Mouse (Mus musculus) liver, adult 2 months (tissue): ENCODE data around the gene Lef1. TPM values are rescaled to one million over a fixed set of nuclear protein-coding genes. Genes with fewer than 3 reads are reported as not detected.

ENCODE experiments used
- DNase-seq: peaks from one replicate; pipeline ENCODE4 v3.0.0-alpha.2; 2011; ENCODE audit warnings: low read depth, low spot score; ENCODE audit errors: extremely low read depth
- H3K27ac ChIP-seq: fragments of 200-500 bp; replicated peaks from 2 replicates; pipeline ENCODE4 v1.5.1; 2012; ENCODE audit warnings: low read depth, mild to moderate bottlenecking, control low read depth, inconsistent platforms, low read length; ENCODE audit not compliant: insufficient read depth
- H3K27me3 ChIP-seq: fragments of 200-500 bp; 2 replicates; pipeline ENCODE4 v1.6.1; 2012; ENCODE audit warnings: mild to moderate bottlenecking, moderate library complexity, low read length, inconsistent platforms; ENCODE audit not compliant: control insufficient read depth, insufficient read depth
- H3K36me3 ChIP-seq: fragments of 200-500 bp; 2 replicates; pipeline ENCODE4 v1.6.1; 2012; ENCODE audit warnings: low read length, inconsistent platforms; ENCODE audit not compliant: control insufficient read depth, insufficient read depth
- H3K4me1 ChIP-seq: fragments of 200-500 bp; 2 replicates; pipeline ENCODE4 v1.6.1; 2011; ENCODE audit warnings: low read length; ENCODE audit not compliant: control insufficient read depth, insufficient read depth
- H3K4me3 ChIP-seq: fragments of 200-500 bp; 2 replicates; pipeline ENCODE4 v1.5.1; 2011; ENCODE audit warnings: low read depth, mild to moderate bottlenecking, control low read depth, low read length, moderate library complexity; ENCODE audit not compliant: insufficient read depth
- H3K79me2 ChIP-seq: fragments of 200-500 bp; 2 replicates; pipeline ENCODE4 v1.6.1; 2012; ENCODE audit warnings: inconsistent platforms, mild to moderate bottlenecking, low read length, moderate library complexity; ENCODE audit not compliant: control insufficient read depth, insufficient read depth
- H3K9ac ChIP-seq: fragments of 200-500 bp; 2 replicates; pipeline ENCODE4 v1.6.1; 2012; ENCODE audit warnings: low read depth, mild to moderate bottlenecking, control low read depth, inconsistent platforms, low read length
- CTCF ChIP-seq: fragments of 200-500 bp; IDR thresholded peaks from 2 replicates; pipeline ENCODE4 v1.5.1; 2011; ENCODE audit warnings: low read depth, low read length, control low read depth
- POLR2A ChIP-seq: fragments of 200-500 bp; IDR thresholded peaks from 2 replicates; pipeline ENCODE4 v1.6.1; 2011; ENCODE audit warnings: low read length, control low read depth; ENCODE audit not compliant: insufficient read depth; ENCODE audit errors: extremely low read depth
- WGBS: fragments of 180-500 bp; shearing (Covaris S2); methylation state at CpG from one replicate; pipeline ENCODE4 v1.1.7; 2018; 5-methylcytosine and 5-hydroxymethylcytosine counted together
- polyA plus RNA-seq: library from polyadenylated mRNA; depleted of rRNA; stranded (reverse); fragments of >200 nt; gene quantifications from 2 replicates; pipeline ENCODE4 v1.2.3, GENCODE M21; 2012
- total RNA-seq: library from RNA; depleted of rRNA; stranded (reverse); fragments of >200 nt; gene quantifications from 2 replicates; pipeline ENCODE4 v1.2.3, GENCODE M21; 2014

Lef1 gene
- total and polyA plus RNA-seq, 2 experiments = 0.37 to 0.45 TPM

- Histone ChIP-seq H3K27ac (no peak overlapping the region), H3K79me2 (no peaks in the 10 kb centered on the region), H3K27me3 (no peaks in the 10 kb centered on the region), H3K36me3 (no peaks in the 10 kb centered on the region), H3K4me3 (no peak overlapping the region), H3K4me1 (no peaks in the 10 kb centered on the region), H3K9ac (no peak overlapping the region)
- no peak for TF ChIP-seq POLR2A
- no peak for TF ChIP-seq CTCF
- WGBS = 84% methylated on average over 9 of the region's 9 CpGs
- DNase-seq = no peak
These were observed 44.3 kb downstream of the Lef1 start for GRCm38 (mm10) chr3:131154576-131154975.

DNA sequence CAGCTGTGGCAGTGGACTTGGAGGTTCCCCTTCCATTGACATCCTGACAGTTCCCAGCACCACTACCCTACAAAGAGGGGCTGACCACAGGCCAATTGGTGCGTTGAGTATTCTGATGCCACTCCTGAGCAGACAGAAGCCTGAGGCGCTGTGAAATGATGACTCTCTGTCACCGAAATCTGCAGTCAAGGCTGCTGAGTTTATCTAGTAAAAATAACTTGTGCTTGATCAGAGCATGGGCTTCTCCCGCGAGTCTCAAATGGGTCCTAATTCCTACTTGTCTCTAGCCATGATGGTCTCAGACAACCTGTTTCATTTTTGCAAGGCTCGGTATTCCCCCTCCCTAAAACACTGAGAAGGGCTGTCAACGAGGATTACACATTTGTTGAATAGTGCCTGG is 44.8 kb downstream of the Lef1 start:
- 80% methylated on average over 7 of the region's 7 CpGs for WGBS
- Histone ChIP-seq H3K4me1 (no peaks in the 10 kb centered on the region), H3K36me3 (no peaks in the 10 kb centered on the region), H3K9ac (no peak overlapping the region), H3K27me3 (no peaks in the 10 kb centered on the region), H3K27ac (no peak overlapping the region), H3K79me2 (no peaks in the 10 kb centered on the region), H3K4me3 (no peak overlapping the region)
- TF ChIP-seq POLR2A (no peak), CTCF (no peak)
- DNase-seq = no peak

GRCm38 (mm10) chr3:131155657-131156056 is 45.4 kb downstream of the Lef1 start:
- Histone ChIP-seq H3K79me2 (no peaks in the 10 kb centered on the region), H3K36me3 (no peaks in the 10 kb centered on the region), H3K4me1 (no peaks in the 10 kb centered on the region), H3K27ac (no peak overlapping the region), H3K27me3 (no peaks in the 10 kb centered on the region), H3K9ac (no peak overlapping the region), H3K4me3 (no peak overlapping the region)
- no peak for TF ChIP-seq POLR2A
- no peak for TF ChIP-seq CTCF
- 60% methylated on average over 3 of the region's 3 CpGs for WGBS
- no peak for DNase-seq

DNA sequence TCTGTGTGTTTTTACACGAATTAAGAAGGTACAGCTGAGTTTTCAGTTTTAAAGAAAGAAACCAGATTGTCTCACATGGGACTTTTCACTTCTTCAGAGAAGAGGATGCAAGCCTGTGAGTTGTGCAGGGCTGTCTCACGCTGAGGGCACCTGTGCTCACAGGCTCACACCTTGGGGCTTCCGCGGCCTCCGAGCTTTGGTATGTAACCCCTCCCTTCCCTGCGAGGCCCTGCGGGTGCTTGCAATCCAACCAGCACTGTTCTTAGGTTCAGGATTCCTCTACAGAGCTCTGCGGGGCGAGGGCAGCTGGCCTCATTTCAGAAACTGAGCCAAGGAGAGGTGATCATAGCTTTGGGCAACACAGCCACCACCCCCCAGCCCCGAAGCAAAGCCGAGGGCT is 46.1 kb downstream of the Lef1 start:
- no peak overlapping the region for H3K27ac ChIP-seq
- H3K4me3 ChIP-seq = no peak overlapping the region
- H3K27me3 ChIP-seq = no peaks in the 10 kb centered on the region
- no peaks in the 10 kb centered on the region for H3K79me2 ChIP-seq
- TF ChIP-seq CTCF (no peak), POLR2A (no peak)
- WGBS = 46% methylated on average over 11 of the region's 11 CpGs
- no peak overlapping the region for H3K9ac ChIP-seq
- DNase-seq = no peak
- H3K4me1 ChIP-seq = no peaks in the 10 kb centered on the region
- no peaks in the 10 kb centered on the region for H3K36me3 ChIP-seq

- Histone ChIP-seq H3K36me3 (no peaks in the 10 kb centered on the region), H3K79me2 (no peaks in the 10 kb centered on the region), H3K9ac (no peak overlapping the region), H3K27me3 (no peaks in the 10 kb centered on the region), H3K4me3 (no peak overlapping the region), H3K27ac (no peak overlapping the region), H3K4me1 (no peaks in the 10 kb centered on the region)
- no peak for DNase-seq
- WGBS = 71% methylated on average over 7 of the region's 7 CpGs
- no peak for TF ChIP-seq POLR2A
- TF ChIP-seq CTCF = no peak
These were observed 47.2 kb downstream of the Lef1 start for GRCm38 (mm10) chr3:131157471-131157870.

GRCm38 (mm10) chr3:131159204-131159760 is 49.0 kb downstream of the Lef1 start:
- Histone ChIP-seq H3K4me3 (no peak overlapping the region), H3K79me2 (no peaks in the 10 kb centered on the region), H3K27ac (no peak overlapping the region), H3K36me3 (no peaks in the 10 kb centered on the region), H3K4me1 (no peaks in the 10 kb centered on the region), H3K9ac (no peak overlapping the region), H3K27me3 (no peaks in the 10 kb centered on the region)
- TF ChIP-seq POLR2A (no peak), CTCF (no peak)
- 71% methylated on average over 12 of the region's 12 CpGs for WGBS
- DNase-seq = no peak
